Mouse (Mus musculus) stomach, postnatal 0 days (tissue): Measurements from ENCODE around the gene Cntnap2. TPM values are rescaled to one million over a fixed set of nuclear protein-coding genes. Genes with fewer than 3 reads are reported as not detected.
"Not testable (repeated sequence)": the region's sequence is repeated elsewhere in the genome, so short reads cannot be mapped to it uniquely, and the experiment has no call there.

ENCODE experiments used
- ATAC-seq: fragments of 200-750 bp; cut with Nextera tagmentation; 2 replicates; pipeline ENCODE4 v1.8.0; 2017; ENCODE audit not compliant: low FRiP score, low TSS enrichment
- DNase-seq: peaks from one replicate; pipeline ENCODE4 v3.0.0-alpha.2; 2016; ENCODE audit warnings: low spot score
- H3K27ac ChIP-seq: fragments of 300-500 bp; sonication (generic); replicated peaks from 2 replicates; pipeline ENCODE4 v1.5.1; 2014; ENCODE audit warnings: mild to moderate bottlenecking, control low read depth
- H3K27me3 ChIP-seq: fragments of 300-500 bp; sonication (generic); 2 replicates; pipeline ENCODE4 v1.6.1; 2014; ENCODE audit warnings: low read length; ENCODE audit not compliant: control insufficient read depth, insufficient read depth
- H3K36me3 ChIP-seq: fragments of 300-500 bp; sonication (generic); 2 replicates; pipeline ENCODE4 v1.6.1; 2014; ENCODE audit warnings: low read length, mixed read lengths; ENCODE audit not compliant: control insufficient read depth, insufficient read depth
- H3K4me1 ChIP-seq: fragments of 300-500 bp; sonication (generic); replicated peaks from 2 replicates; pipeline ENCODE4 v1.6.1; 2014; ENCODE audit warnings: antibody characterized with exemption; ENCODE audit not compliant: control insufficient read depth, insufficient read depth
- H3K4me2 ChIP-seq: fragments of 300-500 bp; sonication (generic); replicated peaks from 2 replicates; pipeline ENCODE4 v1.6.1; 2014; ENCODE audit warnings: low read depth, mild to moderate bottlenecking, control low read depth, moderate library complexity
- H3K4me3 ChIP-seq: fragments of 300-500 bp; sonication (generic); 2 replicates; pipeline ENCODE4 v1.5.1; 2014; ENCODE audit warnings: low read depth, low read length, control low read depth
- H3K9ac ChIP-seq: fragments of 300-500 bp; sonication (generic); 2 replicates; pipeline ENCODE4 v1.6.1; 2014; ENCODE audit warnings: mild to moderate bottlenecking, low read length, control low read depth, mixed read lengths
- H3K9me3 ChIP-seq: fragments of 300-500 bp; sonication (generic); 2 replicates; pipeline ENCODE4 v1.6.1; 2016; ENCODE audit warnings: low read length; ENCODE audit not compliant: control insufficient read depth
- CTCF ChIP-seq: IDR thresholded peaks from 2 replicates; pipeline ENCODE4 v1.5.1; 2016; ENCODE audit warnings: antibody characterized with exemption, low read depth, mild to moderate bottlenecking, moderate library complexity
- EP300 ChIP-seq: optimal IDR thresholded peaks from 2 replicates; pipeline ENCODE3; 2016; ENCODE audit warnings: antibody characterized with exemption
- WGBS: fragments of 180-500 bp; shearing (Covaris S2); extraction: QIAGEN DNeasy Blood & Tissue Kit; methylation state at CpG from one replicate; pipeline ENCODE4 v1.1.7; 2014; 5-methylcytosine and 5-hydroxymethylcytosine counted together
- polyA plus RNA-seq: library from polyadenylated mRNA; unstranded; fragments of >200 nt; fragmentation: Nextera tagmentation; extraction: Ambion mirVana; gene quantifications from 2 replicates; pipeline ENCODE4 v1.2.1, GENCODE M21; 2015

Cntnap2 gene
- polyA plus RNA-seq, 1 experiment from 2014 or later = 0.55 TPM

DNA sequence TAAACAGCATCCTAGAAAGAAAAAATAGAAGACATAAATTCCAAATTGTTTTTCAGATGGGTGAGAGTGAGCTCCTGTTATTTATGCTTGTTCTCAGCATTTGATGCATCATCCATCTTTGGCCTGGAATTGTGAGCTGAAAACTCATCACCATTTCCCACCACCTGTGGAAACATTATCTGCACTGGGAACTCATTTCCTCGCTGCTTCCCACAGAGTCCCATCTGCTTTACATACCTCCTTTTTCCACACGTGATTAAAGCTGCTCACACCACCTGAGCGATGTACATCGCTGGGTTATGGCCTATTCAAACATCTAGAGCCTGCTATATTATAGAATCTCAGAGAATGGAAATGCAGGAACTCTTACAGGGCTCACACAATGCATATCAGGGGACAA lies 1413.5 kb downstream of the Cntnap2 start:
- no peaks in the 10 kb centered on the region for H3K27me3 ChIP-seq
- H3K27ac ChIP-seq = no peak overlapping the region
- H3K4me1 ChIP-seq = no peaks in the 10 kb centered on the region
- ATAC-seq (no peak), DNase-seq (no peak)
- WGBS = 68% methylated on average over 4 of the region's 4 CpGs
- H3K4me2 ChIP-seq = no peak overlapping the region
- no peaks in the 10 kb centered on the region for H3K9me3 ChIP-seq
- no peak overlapping the region for H3K4me3 ChIP-seq
- TF ChIP-seq CTCF = no peak
- no peak for TF ChIP-seq EP300
- H3K36me3 ChIP-seq = no peaks in the 10 kb centered on the region
- H3K9ac ChIP-seq = no peak overlapping the region

DNA sequence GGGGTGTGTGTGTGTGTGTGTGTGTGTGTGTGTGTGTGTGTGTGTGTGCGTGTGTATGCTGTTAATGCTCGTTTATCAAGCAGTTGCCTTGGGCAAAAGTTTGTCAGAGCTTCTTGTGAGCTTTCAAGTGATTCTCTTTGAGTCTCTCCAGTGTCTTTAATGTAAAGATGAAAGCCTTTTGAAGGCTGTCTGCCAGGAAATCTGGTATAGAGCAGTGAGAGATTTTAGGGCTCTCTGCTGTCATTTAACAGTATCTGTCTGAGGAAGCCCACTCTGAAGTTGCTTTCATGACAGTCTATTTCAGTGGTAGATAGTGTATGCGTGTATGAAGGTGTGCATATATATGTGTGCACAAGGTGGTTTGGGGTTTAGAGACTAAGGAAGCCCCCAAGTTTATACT lies 1425.2 kb downstream of the Cntnap2 start:
- Histone ChIP-seq H3K27ac (no peak overlapping the region), H3K4me1 (no peaks in the 10 kb centered on the region), H3K36me3 (no peaks in the 10 kb centered on the region), H3K4me2 (no peak overlapping the region), H3K27me3 (no peaks in the 10 kb centered on the region), H3K9ac (no peak overlapping the region), H3K9me3 (no peaks in the 10 kb centered on the region), H3K4me3 (no peak overlapping the region)
- DNase-seq (no peak), ATAC-seq (no peak)
- 70% methylated on average over 3 of the region's 3 CpGs for WGBS
- TF ChIP-seq CTCF = no peak
- no peak for TF ChIP-seq EP300

DNA sequence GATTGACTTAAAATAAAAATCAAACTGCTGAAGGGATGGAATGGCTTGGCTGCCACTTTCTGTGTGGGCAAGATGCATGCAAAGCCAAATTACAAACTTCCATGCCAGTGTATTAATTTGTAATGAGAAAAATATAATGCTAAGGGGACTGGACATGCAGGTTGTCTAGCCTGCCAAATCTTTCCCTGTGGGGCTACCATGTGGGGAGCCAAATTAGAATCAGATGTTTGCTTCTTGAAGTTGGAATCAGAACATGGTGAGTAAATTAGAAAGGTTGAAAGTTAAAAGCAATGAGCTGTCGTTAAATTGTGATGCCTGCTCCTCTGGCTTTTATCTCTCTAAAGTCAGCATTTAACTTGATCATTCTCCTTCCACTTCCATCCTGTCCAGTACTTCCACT lies 1443.6 kb downstream of the Cntnap2 start:
- Histone ChIP-seq H3K9ac (no peak overlapping the region), H3K4me3 (no peak overlapping the region), H3K27me3 (no peaks in the 10 kb centered on the region), H3K4me1 (no peaks in the 10 kb centered on the region), H3K36me3 (no peaks in the 10 kb centered on the region), H3K27ac (no peak overlapping the region), H3K9me3 (no peaks in the 10 kb centered on the region), H3K4me2 (no peak overlapping the region)
- 50% methylated on average over 1 of the region's 1 CpGs for WGBS
- TF ChIP-seq CTCF (no peak), EP300 (no peak)
- DNase-seq (no peak), ATAC-seq (no peak)

DNA sequence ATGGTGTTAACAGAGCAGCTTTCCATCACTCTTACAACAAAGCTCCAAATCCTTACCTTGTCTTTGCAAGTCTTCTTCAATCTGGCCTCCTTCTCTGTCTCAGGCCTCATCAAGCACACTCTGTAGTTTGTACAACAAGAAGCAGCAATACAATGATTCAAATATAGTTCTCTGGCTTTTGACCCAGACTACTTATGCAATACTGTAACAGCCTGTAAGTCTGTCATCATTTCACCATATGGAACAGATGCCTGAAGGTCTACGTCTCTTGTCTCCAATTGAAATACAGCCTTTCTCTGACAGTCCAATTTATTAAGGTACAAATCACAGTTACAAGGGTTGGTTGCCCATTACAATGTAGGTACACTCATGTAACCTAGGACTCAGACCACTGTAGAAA lies 1453.7 kb downstream of the Cntnap2 start:
- WGBS = 69% methylated on average over 1 of the region's 1 CpGs
- DNase-seq (no peak), ATAC-seq (no peak)
- Histone ChIP-seq H3K36me3 (no peaks in the 10 kb centered on the region), H3K4me1 (no peaks in the 10 kb centered on the region), H3K27me3 (no peaks in the 10 kb centered on the region), H3K9ac (no peak overlapping the region), H3K27ac (no peak overlapping the region), H3K4me2 (no peak overlapping the region), H3K9me3 (no peaks in the 10 kb centered on the region), H3K4me3 (no peak overlapping the region)
- TF ChIP-seq CTCF (no peak), EP300 (no peak)

DNA sequence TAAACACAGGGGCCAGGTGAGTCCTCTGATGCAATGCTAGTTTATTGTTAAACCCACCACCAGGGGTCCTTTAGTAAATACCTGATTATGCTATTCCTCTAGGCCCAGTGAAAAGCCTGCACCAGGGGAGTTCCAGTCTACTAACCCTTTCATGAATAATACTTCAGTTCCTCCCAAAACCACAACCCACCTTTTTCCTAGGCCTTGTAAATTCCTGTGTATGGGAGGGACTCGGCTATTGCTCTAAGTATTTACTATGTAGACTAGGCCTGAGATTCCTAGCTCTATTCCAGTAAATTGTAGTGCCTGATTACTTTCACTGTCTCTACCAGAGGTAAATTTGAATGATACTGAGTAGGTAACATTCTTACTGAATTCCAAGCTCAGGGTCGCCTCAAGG lies 1478.4 kb downstream of the Cntnap2 start:
- DNase-seq, ATAC-seq: not testable (repeated sequence)

DNA sequence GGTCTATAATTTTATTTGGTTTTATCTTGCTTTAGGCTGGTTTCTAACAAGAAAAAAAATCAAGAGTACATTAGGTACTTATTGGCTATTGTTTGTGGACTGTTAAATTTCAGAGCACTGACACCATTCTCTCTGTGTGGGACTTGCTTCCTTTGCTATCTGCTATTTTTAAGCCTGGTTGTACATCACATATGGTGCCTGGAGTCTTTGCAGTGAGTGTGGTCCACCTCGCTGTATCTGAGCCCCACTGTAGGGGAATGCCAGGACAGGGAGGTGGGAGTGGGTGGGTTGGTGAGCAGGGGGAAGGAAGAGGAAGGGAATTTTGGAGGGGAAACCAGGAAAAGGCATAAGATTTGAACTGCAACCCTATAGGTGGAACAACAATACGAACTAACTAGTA lies 1504.3 kb downstream of the Cntnap2 start:
- no peaks in the 10 kb centered on the region for H3K9me3 ChIP-seq
- no peak overlapping the region for H3K4me3 ChIP-seq
- no peak overlapping the region for H3K27ac ChIP-seq
- no peak overlapping the region for H3K9ac ChIP-seq
- no peak for TF ChIP-seq EP300
- no peak for TF ChIP-seq CTCF
- ATAC-seq (no peak), DNase-seq (no peak)
- H3K27me3 ChIP-seq = no peaks in the 10 kb centered on the region
- 86% methylated on average over 2 of the region's 2 CpGs for WGBS
- no peaks in the 10 kb centered on the region for H3K4me1 ChIP-seq
- no peaks in the 10 kb centered on the region for H3K36me3 ChIP-seq
- no peak overlapping the region for H3K4me2 ChIP-seq

More for the DNA sequence above, 1478.4 kb downstream of the Cntnap2 start:
- not testable (repeated sequence) for H3K9me3 ChIP-seq, H3K4me1 ChIP-seq, H3K36me3 ChIP-seq, H3K9ac ChIP-seq, H3K4me2 ChIP-seq, H3K4me3 ChIP-seq, H3K27me3 ChIP-seq, H3K27ac ChIP-seq
- 82% methylated on average over 2 of the region's 2 CpGs for WGBS
